Mouse (Mus musculus) heart, postnatal 25 days (tissue): ENCODE measurements around the gene Kif6. TPM values are rescaled to one million over a fixed set of nuclear protein-coding genes. Genes with fewer than 3 reads are reported as not detected.

Experiments used
- DNase-seq: peaks from one replicate; pipeline ENCODE4 v3.0.0; 2022; ENCODE audit warnings: low spot score
- intact Hi-C: fragments of 180-260 bp; cut with DNase I; formaldehyde crosslinking; loops from one replicate; pipeline ENCODE4 v1.15.1; 2025
- total RNA-seq, 2 experiments: library from RNA; stranded (reverse); gene quantifications; 2 replicates each; pipeline ENCODE4 v1.2.3; 2021

The Kif6 gene
- total RNA-seq, 2 experiments from 2014 or later: 1.4 to 4.2 TPM

DNA sequence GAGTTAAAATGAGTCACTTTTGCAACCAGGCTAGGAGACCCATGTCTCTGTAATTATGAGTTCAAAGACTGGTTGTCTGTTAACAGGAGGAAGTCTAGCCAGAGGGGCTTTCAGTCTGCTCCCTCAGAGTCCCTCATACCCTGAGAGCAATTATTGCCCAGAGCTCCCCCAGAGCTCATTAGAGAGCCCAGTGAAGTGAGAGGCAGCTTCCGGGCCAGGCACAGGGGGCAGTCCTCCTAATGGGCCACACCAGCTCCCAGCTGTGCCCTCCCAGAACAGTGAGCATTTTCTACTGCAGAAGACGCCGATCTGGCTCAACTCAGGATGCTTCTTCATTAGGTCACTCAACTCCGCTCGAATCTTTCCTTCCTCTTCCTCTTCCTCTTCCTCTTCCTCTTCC is 201.8 kb downstream of the Kif6 start:
- no peak for DNase-seq
- intact Hi-C loops: no loop called here

DNA sequence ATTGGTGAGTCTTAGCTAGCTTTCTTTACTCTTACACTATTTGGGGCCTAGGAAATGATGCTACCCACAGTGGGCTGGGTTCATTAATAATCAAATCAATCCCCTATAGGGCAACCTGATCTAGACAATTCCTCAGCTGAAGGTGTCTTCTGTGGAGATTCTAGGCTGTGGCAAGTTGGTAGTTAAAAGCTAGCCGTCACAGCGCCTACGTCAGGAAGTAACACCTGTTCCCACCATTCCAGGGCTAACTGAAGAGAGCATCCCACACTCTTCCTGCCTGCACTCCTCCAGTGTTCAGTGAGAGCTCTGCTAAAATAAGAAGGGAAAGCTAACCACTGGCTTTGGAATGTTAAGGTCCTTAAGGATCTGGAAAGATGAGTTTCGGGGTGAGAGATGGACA is 205.3 kb downstream of the Kif6 start:
- intact Hi-C loops: no loop called here
- DNase-seq: no peak

DNA sequence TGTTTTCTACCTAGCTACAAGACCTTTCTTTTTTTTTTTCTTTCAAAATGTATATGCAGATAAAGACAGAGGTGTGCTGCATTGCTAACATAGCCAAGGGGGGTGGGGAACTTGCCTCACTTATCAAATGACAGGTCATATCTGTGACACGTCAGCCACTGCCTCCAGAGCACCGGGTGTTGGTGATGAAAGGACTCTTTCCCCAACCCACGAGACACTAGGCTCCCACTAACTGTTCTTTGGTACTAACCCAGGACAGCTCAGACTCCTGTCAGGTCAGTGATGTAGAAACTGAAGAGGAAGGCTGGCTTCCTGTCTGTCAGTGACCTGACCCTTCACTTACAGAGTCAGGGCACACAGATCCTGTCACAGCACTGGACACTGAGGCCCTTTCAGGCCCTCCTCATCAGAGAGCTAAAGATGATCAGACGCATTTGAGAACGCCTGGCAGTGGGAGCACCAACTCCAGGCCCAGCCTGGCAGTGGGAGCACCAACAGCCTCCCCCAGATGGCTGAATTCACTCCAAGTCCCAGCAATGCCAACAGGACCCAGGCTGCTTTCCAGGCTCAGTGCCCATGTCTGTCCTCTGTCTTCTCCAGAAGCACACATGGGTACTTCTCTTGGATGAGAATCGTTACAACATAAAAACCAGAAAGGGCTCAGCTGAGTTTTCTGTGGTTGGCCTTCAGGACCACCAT is 209.4 kb downstream of the Kif6 start:
- no peak for DNase-seq
- intact Hi-C loops: no loop called here

DNA sequence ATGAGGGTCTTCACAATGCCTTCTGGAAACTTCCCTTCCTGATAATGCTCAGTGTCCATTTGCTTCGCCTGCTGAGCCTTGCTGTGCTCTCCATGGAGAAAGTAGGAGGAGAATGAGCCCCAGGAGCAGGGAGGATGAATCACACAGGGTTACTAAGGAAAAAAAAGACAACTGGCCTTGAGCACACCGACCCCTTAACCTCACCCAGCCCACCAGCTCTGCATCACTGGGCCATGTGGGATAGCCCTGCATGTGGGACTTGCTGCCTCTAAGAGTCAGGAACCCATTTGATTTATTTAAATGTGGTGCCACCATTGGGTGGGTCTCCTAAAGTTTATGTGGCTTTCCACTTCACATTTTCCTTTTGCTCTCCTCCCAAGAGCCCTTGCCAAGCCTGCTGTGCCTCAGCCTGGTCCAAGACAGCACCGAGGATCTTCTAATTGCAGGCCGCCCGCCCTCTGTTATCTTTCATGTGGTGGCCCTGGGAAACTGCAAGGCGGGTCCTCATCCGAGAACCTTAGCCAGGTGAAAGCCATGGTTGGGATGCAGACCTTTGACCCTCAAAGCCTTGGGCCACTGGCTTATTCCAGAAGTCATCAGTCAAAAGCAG is 210.0 kb downstream of the Kif6 start:
- DNase-seq: no peak
- intact Hi-C loops: no loop called here

DNA sequence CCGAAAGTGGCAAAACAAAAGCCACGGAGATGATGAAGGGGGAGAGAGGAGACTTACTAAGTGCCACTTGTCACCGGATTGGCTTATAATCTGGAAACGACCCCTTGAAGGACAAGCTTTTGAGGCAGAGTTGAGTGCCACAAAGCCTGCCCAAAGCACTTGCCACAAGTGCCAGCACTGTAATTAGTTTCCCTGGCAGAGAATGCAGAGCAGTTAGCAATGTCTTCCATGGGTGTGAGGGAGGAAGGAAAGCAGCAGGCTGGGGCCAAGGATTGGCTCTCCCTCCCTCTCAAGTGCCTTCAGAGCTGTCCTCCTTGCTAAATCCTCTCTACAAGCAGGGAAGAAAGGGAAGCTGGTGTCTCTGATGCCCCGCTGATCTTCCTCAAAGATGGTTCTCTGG is 210.9 kb downstream of the Kif6 start:
- intact Hi-C loops: no loop called here
- DNase-seq: no peak

DNA sequence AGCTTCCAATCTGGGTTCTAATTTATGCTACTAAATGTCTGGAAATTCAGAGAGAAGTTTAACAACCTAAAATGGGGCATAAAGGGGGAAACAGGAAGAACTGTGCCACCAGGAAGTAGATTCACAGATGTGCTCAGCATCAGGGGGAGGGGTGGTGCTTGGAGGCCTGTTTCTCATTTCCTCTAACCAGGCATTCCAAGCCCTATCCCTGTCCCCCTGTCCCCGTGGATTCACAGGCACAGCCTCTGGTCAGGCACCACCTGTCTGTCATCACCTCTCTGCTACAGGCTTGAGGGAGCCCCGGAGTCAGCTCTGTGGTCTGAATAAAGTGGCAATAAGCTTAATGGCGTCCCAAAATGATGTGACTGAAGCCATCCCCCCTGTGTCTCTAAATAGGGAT is 216.8 kb downstream of the Kif6 start:
- no peak for DNase-seq
- intact Hi-C loops: no loop called here

DNA sequence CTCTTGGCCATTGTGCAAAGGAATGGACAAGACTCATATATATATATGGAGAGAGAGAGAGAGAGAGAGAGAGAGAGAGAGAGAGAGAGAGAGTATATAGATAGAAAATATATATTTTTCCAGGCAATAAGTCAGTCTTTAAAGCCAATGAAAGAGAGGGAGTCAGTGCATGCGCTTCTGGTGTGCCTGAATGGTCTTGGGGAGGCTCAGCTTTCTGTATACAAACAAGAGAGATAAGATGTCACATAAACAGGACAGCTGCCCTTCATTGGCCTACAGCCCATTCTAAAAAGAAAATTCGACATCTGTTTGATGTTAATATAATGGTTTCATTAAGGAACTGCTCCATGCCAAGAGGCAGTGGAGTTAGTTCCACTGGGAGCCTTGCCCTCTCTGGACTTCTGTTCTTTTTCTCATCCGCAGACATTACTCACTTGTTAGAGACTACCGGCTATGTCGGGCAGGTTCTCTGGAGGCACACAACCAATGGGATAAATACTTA is 219.2 kb downstream of the Kif6 start:
- DNase-seq: no peak
- intact Hi-C loops: no loop called here

DNA sequence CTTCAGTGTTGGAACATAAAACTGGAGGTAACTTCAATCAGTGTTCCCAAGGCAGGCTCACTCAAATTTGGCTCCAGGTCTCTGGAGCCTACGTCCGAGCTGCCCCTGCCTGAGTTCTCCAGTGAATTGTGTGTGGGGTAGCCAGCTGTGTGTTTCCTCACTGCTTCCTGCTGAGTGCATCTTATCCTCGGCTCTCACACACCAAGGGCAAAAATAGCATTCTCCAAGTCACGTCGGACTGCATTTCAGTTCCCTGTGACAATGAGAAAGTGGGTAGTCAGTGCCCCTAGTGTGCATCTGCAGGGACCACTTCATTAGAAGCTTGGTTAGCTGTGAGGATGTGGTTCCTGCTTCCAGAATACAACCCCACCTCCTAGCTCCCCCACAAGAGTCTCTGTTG is 222.5 kb downstream of the Kif6 start:
- intact Hi-C loops: no loop called here
- DNase-seq: no peak

DNA sequence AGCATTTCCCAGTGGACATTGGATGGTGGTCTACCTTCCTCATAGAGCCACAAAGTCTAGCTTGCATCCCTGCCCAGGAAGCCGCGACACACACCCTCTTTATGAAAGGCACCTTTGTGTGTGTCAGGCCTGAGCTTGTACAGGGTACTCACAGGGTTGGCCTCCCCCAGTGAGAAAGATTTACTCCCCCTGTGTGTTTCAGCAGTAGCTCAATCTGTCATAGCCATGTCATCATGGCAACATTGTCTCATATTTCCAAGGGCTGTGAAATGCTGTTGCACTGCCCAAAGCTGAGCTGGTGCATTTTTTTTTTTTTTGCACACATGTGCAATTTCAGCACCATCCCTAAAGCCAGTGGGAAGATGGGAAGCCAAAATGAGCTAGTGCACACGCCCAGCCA is 224.3 kb downstream of the Kif6 start:
- DNase-seq: no peak
- intact Hi-C loops: no loop called here

DNA sequence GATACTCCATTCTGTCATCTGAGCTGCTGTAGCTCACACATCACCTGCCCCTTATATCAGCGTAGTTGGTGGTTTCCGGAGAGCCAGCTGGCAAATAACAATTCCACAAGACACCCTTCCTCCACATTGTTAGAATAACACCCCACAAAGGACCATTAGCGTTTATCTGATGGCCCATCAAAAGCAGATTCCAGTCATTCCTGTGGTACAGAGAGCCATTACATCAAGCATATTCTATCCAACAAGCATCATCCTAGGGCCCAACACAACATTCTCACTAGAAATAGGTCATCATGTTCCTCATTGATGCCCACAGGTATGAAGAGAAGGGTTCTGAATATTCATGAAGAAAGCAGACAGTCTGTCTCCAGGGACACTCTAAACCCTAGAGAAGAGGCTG is 236.3 kb downstream of the Kif6 start:
- intact Hi-C loops: no loop called here
- DNase-seq: no peak

DNA sequence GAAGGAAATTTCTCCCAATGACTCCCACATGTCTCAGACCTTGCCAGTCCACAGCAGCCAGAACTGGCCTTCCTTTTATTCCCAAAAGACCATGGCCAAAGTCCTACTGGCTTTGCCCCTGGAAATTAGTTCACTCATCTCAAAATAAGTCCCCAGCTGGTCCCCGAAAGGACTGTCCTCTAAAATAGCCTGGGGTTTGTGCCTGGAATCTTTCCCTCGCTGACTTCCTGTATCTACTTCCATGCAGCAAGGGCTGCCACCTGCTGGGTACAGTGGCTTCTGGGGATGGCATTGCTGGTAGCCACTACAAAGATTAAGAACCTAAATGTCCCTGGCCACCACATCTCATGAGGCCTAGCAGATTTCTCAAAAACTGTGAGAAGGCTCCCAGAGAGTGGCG is 237.2 kb downstream of the Kif6 start:
- DNase-seq: peak; percentile 6
- intact Hi-C loops: loop anchor here (2.0 kb wide), 2 partner anchors 321 to 383 kb away; no protein-coding TSS in a partner anchor

DNA sequence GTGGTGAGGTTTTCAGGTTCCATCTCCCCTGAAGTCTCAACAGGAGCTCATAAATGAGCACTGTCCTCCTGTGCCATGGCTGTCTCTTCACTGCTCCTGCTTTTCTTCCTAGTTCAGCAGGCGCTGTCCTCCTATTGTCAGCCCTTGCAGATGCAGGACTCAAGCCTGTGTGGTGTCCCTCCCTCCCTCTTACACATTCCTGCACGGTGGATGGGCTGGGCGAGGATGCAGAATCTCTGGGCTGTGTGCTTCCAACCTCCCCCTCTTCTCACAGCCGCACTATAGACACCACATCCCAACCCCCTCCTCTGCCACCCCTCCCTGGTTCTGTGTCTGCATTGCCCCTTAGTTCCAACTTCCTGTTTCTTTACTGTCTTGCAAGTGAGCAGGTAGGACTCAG is 240.8 kb downstream of the Kif6 start:
- intact Hi-C loops: no loop called here
- no peak for DNase-seq

DNA sequence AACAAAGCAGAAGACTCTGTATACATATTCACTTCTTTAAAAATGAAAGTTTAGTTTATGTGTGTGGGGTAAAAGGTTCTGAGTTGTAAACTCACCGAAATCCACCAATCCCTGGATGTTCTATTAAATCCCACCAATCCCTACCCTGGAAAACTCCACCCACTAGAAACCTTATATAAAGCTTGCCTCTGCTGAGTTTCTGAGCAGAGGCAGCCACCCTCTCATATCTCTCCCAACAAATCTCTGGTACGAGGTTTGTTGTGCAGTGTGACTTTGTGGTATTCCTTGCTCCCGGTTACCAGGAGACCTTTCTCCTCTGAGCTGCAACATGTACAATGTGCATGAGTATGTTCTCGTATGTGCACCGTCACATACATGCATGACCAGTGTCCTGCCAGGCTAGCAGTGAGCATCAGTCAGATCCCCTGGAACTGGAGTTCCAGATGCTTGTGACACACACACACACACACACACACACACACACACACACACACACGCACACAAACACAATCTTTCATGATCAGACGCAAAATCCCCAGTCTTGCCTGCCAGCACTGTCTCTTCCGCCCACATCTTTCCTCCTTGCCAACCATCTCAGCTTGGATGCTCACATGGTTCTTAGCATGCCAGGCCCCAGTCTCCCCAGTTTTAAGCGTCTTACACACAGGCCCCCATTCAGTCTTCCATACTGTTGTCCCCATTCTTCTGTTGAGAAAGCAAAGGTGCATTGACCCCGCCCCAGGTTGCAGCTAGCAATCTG is 245.3 kb downstream of the Kif6 start:
- no peak for DNase-seq
- intact Hi-C loops: no loop called here

DNA sequence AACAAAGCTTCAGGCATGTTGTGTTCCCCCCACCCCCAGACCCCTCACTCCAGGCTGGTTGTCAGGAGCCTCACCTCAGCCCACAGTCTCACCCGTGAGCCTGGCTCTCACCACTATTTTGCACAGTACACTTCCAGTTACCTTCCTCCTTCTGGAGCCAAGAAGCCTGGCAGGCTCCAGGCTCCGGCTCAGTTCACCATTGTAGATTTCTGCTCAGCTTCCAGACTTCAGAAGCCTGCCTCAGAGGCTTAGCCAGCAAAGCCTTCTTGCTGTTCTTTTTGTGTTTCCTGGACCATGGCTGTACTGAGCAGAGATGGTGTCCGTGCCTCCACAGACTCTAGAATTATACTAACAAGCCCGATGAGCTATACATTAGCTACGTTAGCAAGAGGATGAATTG is 248.7 kb downstream of the Kif6 start:
- no peak for DNase-seq
- intact Hi-C loops: no loop called here

DNA sequence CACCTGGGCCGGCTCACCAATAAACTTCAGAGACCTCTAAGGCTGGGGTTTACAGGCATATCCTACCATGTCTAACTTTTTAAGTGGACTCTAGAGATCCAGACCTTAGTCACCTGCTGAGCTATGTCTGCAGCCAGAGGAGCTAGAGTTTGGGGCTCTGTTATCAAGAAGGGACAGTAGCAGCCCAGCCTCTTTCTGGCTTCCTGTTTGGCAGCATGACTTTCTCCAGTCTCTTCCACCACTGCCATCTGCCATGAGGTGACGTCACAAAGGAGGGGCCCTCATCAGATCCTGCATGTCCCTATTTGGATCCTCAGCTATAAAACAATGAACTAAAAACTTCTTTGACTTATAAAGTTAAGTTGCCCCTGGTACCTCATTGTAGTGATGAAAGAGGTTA is 250.7 kb downstream of the Kif6 start:
- no peak for DNase-seq
- intact Hi-C loops: no loop called here

DNA sequence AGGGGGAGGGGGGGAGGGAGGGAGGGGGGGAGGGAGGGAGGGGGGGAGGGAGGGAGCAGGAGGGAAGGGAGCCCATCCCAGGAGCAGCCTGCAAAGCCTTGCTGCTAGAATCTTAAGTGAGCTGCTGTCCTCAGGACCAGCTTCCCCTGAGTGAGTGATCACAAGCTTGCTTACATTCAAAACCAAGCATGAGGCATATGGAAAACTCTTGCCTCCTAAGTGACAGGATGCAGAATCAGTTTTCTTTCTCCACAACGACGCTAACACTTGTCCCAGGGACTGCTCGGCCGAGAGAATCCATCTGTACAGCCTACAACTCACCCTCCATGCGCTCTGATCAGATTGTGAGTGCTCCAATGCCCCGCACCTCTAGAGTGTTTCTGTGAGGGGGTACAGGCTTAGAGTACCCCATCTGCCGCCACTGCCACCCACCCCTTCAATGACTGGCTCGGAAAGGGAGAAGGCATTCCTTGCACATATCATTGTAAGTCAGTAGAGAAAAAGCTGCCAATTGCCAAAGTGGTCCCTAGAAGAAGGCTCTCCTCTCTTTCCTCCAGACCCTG is 251.8 kb downstream of the Kif6 start:
- no peak for DNase-seq
- intact Hi-C loops: no loop called here

DNA sequence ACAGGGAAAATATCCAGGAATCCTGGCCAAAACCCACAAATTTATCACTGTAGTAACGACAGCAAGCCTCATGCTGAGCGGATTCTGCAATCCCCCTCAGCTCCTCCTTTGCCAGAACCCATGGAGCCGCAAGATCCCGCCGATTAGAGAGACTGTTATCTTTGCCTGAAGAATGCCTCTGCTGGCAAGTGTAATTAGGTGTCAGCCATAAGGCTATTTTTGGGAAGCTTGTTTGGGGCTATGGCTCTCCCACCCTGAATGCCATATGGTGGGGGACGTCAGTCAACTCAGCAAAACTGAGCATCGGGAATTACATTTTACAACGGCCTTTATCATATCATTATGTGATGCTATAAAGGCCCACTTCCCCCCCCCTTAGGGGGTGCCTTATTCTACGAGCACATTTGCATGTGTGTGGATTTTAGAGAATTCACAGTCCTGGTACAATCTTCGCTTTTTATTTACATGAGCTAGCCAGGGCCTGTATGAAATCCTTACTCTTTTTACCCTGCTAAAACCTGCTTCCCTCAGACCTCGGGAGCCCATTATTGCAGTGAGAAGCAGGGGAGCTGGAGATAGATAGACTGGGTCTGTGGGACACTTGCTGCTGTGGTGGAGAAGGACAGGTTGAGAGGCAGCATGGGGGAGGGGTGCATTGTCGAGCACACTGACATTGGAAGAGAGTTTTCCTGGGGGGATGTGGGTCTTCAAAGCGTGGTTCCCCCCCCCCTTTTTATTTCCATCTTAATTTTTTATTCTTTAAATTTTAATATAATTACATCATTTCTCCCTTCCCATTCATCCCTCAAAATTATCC is 252.6 kb downstream of the Kif6 start:
- intact Hi-C loops: no loop called here

DNA sequence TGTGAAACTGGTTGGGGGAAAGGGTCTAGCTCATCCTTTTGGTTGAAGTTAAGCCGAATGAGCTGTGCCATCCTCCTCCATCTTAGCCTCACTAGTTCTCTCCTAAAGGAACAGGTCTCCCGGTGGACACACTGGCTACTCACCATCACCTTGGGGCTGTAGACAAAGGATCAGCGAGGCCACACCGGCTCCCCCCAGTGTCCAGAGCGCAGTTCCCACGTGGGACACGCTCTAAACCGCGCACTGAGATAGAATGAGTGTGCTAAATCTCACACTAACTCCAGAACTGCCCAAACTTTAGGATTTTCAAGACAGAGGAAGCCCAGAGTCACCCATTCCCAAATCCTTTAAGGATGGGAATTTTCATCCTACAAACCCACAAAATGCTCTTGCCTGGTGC is 254.3 kb downstream of the Kif6 start:
- intact Hi-C loops: no loop called here
- no peak for DNase-seq

More for the DNA sequence above, 252.6 kb downstream of the Kif6 start:
- DNase-seq: no peak

DNA sequence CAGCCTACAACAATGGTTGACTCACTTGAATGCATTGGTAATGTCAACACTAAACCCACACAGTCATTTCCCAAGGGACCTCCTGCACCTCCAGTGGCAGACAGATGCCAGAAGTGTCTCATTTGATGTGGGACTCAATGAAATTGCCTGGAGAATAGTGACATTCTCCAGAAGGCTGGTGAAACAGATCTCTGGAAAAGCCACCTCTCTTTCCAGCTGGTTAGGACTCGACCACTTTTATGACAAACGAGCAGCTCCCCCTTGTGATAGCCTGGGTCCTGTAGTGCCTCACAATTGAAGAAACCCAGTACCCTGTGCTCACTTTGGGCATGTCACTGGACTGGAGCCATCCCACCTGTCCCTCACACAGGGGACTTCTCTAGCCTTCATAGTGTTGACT is 257.4 kb downstream of the Kif6 start:
- no peak for DNase-seq
- intact Hi-C loops: no loop called here

DNA sequence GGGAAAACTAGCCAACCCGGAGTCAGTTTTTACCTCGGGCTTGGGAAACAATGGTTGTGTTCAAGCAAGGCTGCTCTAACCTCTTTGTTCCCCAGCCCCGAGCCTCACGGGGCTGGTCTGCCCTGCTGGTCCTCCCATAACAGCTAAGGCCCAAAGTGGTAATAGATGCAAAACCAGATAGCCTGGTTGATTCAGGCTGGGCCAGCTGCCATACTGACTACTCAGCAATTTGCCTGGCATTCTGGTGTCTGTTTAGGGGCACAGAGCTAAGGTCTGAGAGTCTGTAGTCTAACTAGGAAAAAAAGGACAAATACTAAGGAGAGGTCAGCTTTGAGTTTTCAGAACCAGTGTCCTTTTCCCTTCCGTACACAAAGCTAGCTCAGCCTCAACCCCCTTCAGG is 259.8 kb downstream of the Kif6 start:
- DNase-seq: no peak
- intact Hi-C loops: no loop called here
